Mouse (Mus musculus): ENCODE data around the gene Dusp8. TPM values are rescaled to one million over a fixed set of nuclear protein-coding genes. Genes with fewer than 3 reads are reported as not detected.
"Not testable (repeated sequence)": the region's sequence is repeated elsewhere in the genome, so short reads cannot be mapped to it uniquely, and the experiment has no call there.

Gene Dusp8
- polyA plus RNA-seq (2011; ENCODE audit: insufficient read depth, insufficient read length, low replicate concordance, missing spikeins): 4.9 and 7.5 TPM in 2 replicates

- Histone ChIP-seq H3K27ac (ENCODE audit: control insufficient read depth, insufficient read depth, low read depth, low read length, poor library complexity) (peak within 1 kb of the TSS; percentile 87), H3K4me3 (replicated peaks; ENCODE audit: control insufficient read depth, low read depth, low read length) (peak within 1 kb of the TSS; percentile 74), H3K4me1 (ENCODE audit: control insufficient read depth, insufficient read depth, low read length) (no peaks in the 10 kb centered on the region)
- 1% methylated on average over 62 of the region's 63 CpGs for WGBS
- TF ChIP-seq CTCF (IDR thresholded peaks at IDR 0.05; ENCODE audit: control insufficient read depth, insufficient read depth, low read length) (peak; percentile 38; the same call in 1 of the 2 replicates), POLR2A (IDR thresholded peaks at IDR 0.05; ENCODE audit: borderline replicate concordance, control insufficient read depth, low read depth, low read length) (no peak)
These were observed at the start of gene Dusp8 for GRCm38 (mm10) chr7:142095183-142095931. TSS of gene Dusp8 (minus strand) at chr7:142095843.

DNA sequence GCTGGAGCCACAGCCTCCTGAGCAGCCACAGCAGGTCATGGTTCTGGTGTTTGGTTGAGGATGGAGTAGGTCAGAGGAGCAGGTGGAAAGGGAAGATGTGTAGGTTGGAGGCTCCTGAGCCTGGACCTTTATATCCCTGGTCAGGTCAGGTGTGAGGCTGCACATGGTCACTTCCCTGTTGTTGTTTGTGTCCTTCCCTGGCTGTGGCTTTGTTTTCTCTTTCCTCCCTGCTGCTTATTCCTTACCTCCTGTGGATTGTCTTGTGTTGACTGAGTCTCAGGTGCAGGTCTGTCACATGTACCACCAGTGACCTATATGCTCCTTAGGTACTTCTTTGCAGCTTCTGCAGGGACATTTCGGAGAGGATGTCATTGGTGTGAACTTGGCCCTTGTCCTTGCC, 48.9 kb upstream of the Dusp8 start, which contains the start of gene Gm45337:
Gene Gm45337 (minus strand): TSS at position 101 of the 400 bp plus-strand sequence.
- no peaks in the 10 kb centered on the region for H3K4me1 ChIP-seq (ENCODE audit: control insufficient read depth, insufficient read depth, low read length)
- no peak within 1 kb of the TSS for H3K27ac ChIP-seq (ENCODE audit: control insufficient read depth, insufficient read depth, low read depth, low read length, poor library complexity)
- no peak within 1 kb of the TSS for H3K4me3 ChIP-seq (replicated peaks; ENCODE audit: control insufficient read depth, low read depth, low read length)
- TF ChIP-seq POLR2A (IDR thresholded peaks at IDR 0.05; ENCODE audit: borderline replicate concordance, control insufficient read depth, low read depth, low read length) (no peak), CTCF (IDR thresholded peaks at IDR 0.05; ENCODE audit: control insufficient read depth, insufficient read depth, low read length) (no peak)
- WGBS: 62% methylated on average over 1 of the region's 1 CpGs

GRCm38 (mm10) chr7:142143506-142144010, 47.9 kb upstream of the Dusp8 start:
- WGBS: 0% methylated on average over 1 of the region's 1 CpGs
- not testable (repeated sequence) for H3K4me3 ChIP-seq (replicated peaks; ENCODE audit: control insufficient read depth, low read depth, low read length); H3K27ac ChIP-seq (ENCODE audit: control insufficient read depth, insufficient read depth, low read depth, low read length, poor library complexity); H3K4me1 ChIP-seq (ENCODE audit: control insufficient read depth, insufficient read depth, low read length)

- Histone ChIP-seq H3K27ac (ENCODE audit: control insufficient read depth, insufficient read depth, low read depth, low read length, poor library complexity) (no peak overlapping the region), H3K4me3 (replicated peaks; ENCODE audit: control insufficient read depth, low read depth, low read length) (no peak overlapping the region), H3K4me1 (ENCODE audit: control insufficient read depth, insufficient read depth, low read length) (no peaks in the 10 kb centered on the region)
- WGBS: 0% methylated on average over 1 of the region's 1 CpGs
- TF ChIP-seq CTCF (IDR thresholded peaks at IDR 0.05; ENCODE audit: control insufficient read depth, insufficient read depth, low read length) (no peak), POLR2A (IDR thresholded peaks at IDR 0.05; ENCODE audit: borderline replicate concordance, control insufficient read depth, low read depth, low read length) (no peak)
These were observed 45.1 kb upstream of the Dusp8 start for GRCm38 (mm10) chr7:142140696-142141095.

DNA sequence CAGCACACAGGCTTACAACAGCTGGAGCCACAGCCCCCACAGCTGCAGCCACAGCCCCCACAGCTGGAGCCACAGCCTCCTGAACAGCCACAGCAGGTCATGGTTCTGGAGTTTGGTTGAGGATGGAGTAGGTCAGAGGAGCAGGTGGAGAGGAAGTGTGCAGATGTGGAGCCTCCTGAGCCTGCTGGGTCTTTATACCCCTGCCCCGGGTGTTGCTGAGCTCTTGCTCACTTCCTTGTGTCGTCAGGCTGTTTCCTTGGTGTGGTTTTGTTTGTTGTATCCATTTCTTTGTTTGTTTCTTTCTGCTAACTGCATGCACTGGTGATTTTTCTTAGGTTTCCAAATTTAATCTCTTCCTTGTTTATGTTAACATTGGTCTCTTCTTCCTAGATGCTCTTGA, 40.3 kb upstream of the Dusp8 start, which contains the start of gene Gm39115:
Gene Gm39115 (minus strand): TSS at position 101 of the 400 bp plus-strand sequence.
- H3K4me3 ChIP-seq (replicated peaks; ENCODE audit: control insufficient read depth, low read depth, low read length); H3K27ac ChIP-seq (ENCODE audit: control insufficient read depth, insufficient read depth, low read depth, low read length, poor library complexity); H3K4me1 ChIP-seq (ENCODE audit: control insufficient read depth, insufficient read depth, low read length): not testable (repeated sequence)
- WGBS: 4% methylated on average over 2 of the region's 2 CpGs

- 52% methylated on average over 4 of the region's 4 CpGs for WGBS
- H3K27ac ChIP-seq (ENCODE audit: control insufficient read depth, insufficient read depth, low read depth, low read length, poor library complexity): no peak overlapping the region
- no peak overlapping the region for H3K4me3 ChIP-seq (replicated peaks; ENCODE audit: control insufficient read depth, low read depth, low read length)
- TF ChIP-seq POLR2A (IDR thresholded peaks at IDR 0.05; ENCODE audit: borderline replicate concordance, control insufficient read depth, low read depth, low read length): no peak
- peak; percentile 8; the same call in 1 of the 2 replicates for TF ChIP-seq CTCF (IDR thresholded peaks at IDR 0.05; ENCODE audit: control insufficient read depth, insufficient read depth, low read length)
- H3K4me1 ChIP-seq (ENCODE audit: control insufficient read depth, insufficient read depth, low read length): no peaks in the 10 kb centered on the region
These were observed 38.8 kb upstream of the Dusp8 start for GRCm38 (mm10) chr7:142134206-142134995.

- no peak for TF ChIP-seq CTCF (IDR thresholded peaks at IDR 0.05; ENCODE audit: control insufficient read depth, insufficient read depth, low read length)
- no peak for TF ChIP-seq POLR2A (IDR thresholded peaks at IDR 0.05; ENCODE audit: borderline replicate concordance, control insufficient read depth, low read depth, low read length)
- no peaks in the 10 kb centered on the region for H3K4me1 ChIP-seq (ENCODE audit: control insufficient read depth, insufficient read depth, low read length)
- H3K4me3 ChIP-seq (replicated peaks; ENCODE audit: control insufficient read depth, low read depth, low read length): no peak overlapping the region
- H3K27ac ChIP-seq (ENCODE audit: control insufficient read depth, insufficient read depth, low read depth, low read length, poor library complexity): no peak overlapping the region
- WGBS: 49% methylated on average over 4 of the region's 4 CpGs
These were observed 33.2 kb upstream of the Dusp8 start for GRCm38 (mm10) chr7:142128843-142129242.

DNA sequence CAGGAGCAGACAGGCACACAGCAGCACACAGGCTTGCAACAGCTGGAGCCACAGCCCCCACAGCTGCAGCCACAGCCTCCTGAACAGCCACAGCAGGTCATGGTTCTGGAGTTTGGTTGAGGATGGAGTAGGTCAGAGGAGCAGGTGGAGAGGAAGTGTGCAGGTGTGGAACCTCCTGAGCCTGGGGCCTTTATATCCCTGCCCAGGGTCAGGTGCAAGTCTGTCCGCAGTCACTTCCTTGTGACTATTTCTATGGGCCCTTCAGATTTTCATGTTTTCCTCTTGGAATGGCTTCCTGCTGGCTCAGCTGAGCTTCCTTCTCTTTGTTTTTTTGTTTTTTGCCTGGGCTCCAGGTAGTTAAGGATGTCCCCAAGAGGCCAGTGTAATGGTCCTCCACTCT, 25.0 kb upstream of the Dusp8 start, which contains the start of gene Gm45618:
Gene Gm45618 (minus strand): TSS at position 101 of the 400 bp plus-strand sequence.
- not testable (repeated sequence) for H3K4me3 ChIP-seq (replicated peaks; ENCODE audit: control insufficient read depth, low read depth, low read length); H3K4me1 ChIP-seq (ENCODE audit: control insufficient read depth, insufficient read depth, low read length); H3K27ac ChIP-seq (ENCODE audit: control insufficient read depth, insufficient read depth, low read depth, low read length, poor library complexity)
- WGBS: 79% methylated on average over 1 of the region's 1 CpGs
